Mouse (Mus musculus): ENCODE data around the gene Zfp963. TPM values are rescaled to one million over a fixed set of nuclear protein-coding genes. Genes with fewer than 3 reads are reported as not detected.
A peak's percentile ranks its signal among the peaks of the same experiment; 100 is the strongest.

Zfp963 gene
- polyA plus RNA-seq, 1 experiment = 6.5 TPM

- Histone ChIP-seq H3K27me3 (ENCODE audit: control insufficient read depth, insufficient read depth, low read length, poor library complexity, severe bottlenecking) (no peaks in the 10 kb centered on the region), H3K9me3 (replicated peaks; ENCODE audit: control insufficient read depth, insufficient read depth, low read length, poor library complexity, severe bottlenecking) (no peaks in the 10 kb centered on the region), H3K4me3 (ENCODE audit: low read depth, low read length) (no peak overlapping the region), H3K9ac (ENCODE audit: low read depth, poor library complexity, severe bottlenecking) (no peak overlapping the region), H3K36me3 (ENCODE audit: control insufficient read depth, insufficient read depth, low read length, poor library complexity, severe bottlenecking) (peaks cover 59% of the 10 kb centered on the region), H3K4me1 (ENCODE audit: control insufficient read depth, insufficient read depth, low read length) (no peaks in the 10 kb centered on the region), H3K27ac (ENCODE audit: insufficient read depth, low read length) (no peak overlapping the region)
- TF ChIP-seq EP300 (IDR thresholded peaks at IDR 0.05; ENCODE audit: insufficient read depth, low read depth, low read length) = no peak
- no peak for TF ChIP-seq POLR2A (IDR thresholded peaks at IDR 0.05; ENCODE audit: insufficient read depth, low read length)
- no peak for TF ChIP-seq CTCF (IDR thresholded peaks at IDR 0.05; ENCODE audit: low read depth, low read length)
Observed at GRCm38 (mm10) chr8:69794096-69794495, 44.3 kb upstream of the Zfp963 start.

- H3K36me3 ChIP-seq (ENCODE audit: control insufficient read depth, insufficient read depth, low read length, poor library complexity, severe bottlenecking) = peaks cover 54% of the 10 kb centered on the region
- H3K4me1 ChIP-seq (ENCODE audit: control insufficient read depth, insufficient read depth, low read length) = no peaks in the 10 kb centered on the region
- H3K4me3 ChIP-seq (ENCODE audit: low read depth, low read length) = no peak overlapping the region
- H3K27ac ChIP-seq (ENCODE audit: insufficient read depth, low read length) = no peak overlapping the region
- no peaks in the 10 kb centered on the region for H3K27me3 ChIP-seq (ENCODE audit: control insufficient read depth, insufficient read depth, low read length, poor library complexity, severe bottlenecking)
- no peaks in the 10 kb centered on the region for H3K9me3 ChIP-seq (replicated peaks; ENCODE audit: control insufficient read depth, insufficient read depth, low read length, poor library complexity, severe bottlenecking)
- no peak overlapping the region for H3K9ac ChIP-seq (ENCODE audit: low read depth, poor library complexity, severe bottlenecking)
- no peak for TF ChIP-seq EP300 (IDR thresholded peaks at IDR 0.05; ENCODE audit: insufficient read depth, low read depth, low read length)
Observed at GRCm38 (mm10) chr8:69793666-69794065, 43.9 kb upstream of the Zfp963 start.

GRCm38 (mm10) chr8:69791415-69792068 lies 41.8 kb upstream of the Zfp963 start:
- Histone ChIP-seq H3K9ac (ENCODE audit: low read depth, poor library complexity, severe bottlenecking) (peak overlapping the region; percentile 96), H3K36me3 (ENCODE audit: control insufficient read depth, insufficient read depth, low read length, poor library complexity, severe bottlenecking) (peaks cover 34% of the 10 kb centered on the region), H3K4me3 (ENCODE audit: low read depth, low read length) (peak overlapping the region; percentile 94), H3K27me3 (ENCODE audit: control insufficient read depth, insufficient read depth, low read length, poor library complexity, severe bottlenecking) (no peaks in the 10 kb centered on the region), H3K27ac (ENCODE audit: insufficient read depth, low read length) (peak overlapping the region; percentile 2), H3K4me1 (ENCODE audit: control insufficient read depth, insufficient read depth, low read length) (no peaks in the 10 kb centered on the region), H3K9me3 (replicated peaks; ENCODE audit: control insufficient read depth, insufficient read depth, low read length, poor library complexity, severe bottlenecking) (no peaks in the 10 kb centered on the region)
- TF ChIP-seq POLR2A (IDR thresholded peaks at IDR 0.05; ENCODE audit: insufficient read depth, low read length) (no peak), EP300 (IDR thresholded peaks at IDR 0.05; ENCODE audit: insufficient read depth, low read depth, low read length) (no peak), CTCF (IDR thresholded peaks at IDR 0.05; ENCODE audit: low read depth, low read length) (no peak)

GRCm38 (mm10) chr8:69790773-69791367 lies 41.1 kb upstream of the Zfp963 start, which contains the start of the genes Atp13a1 and Zfp866:
Atp13a1 (plus strand) TSS chr8:69791163.
Zfp866 (minus strand) TSS chr8:69791178.
- peak within 1 kb of the TSS; percentile 96 for H3K9ac ChIP-seq (ENCODE audit: low read depth, poor library complexity, severe bottlenecking)
- peak within 1 kb of the TSS; percentile 94 for H3K4me3 ChIP-seq (ENCODE audit: low read depth, low read length)
- H3K27me3 ChIP-seq (ENCODE audit: control insufficient read depth, insufficient read depth, low read length, poor library complexity, severe bottlenecking) = no peaks in the 10 kb centered on the region
- no peaks in the 10 kb centered on the region for H3K4me1 ChIP-seq (ENCODE audit: control insufficient read depth, insufficient read depth, low read length)
- TF ChIP-seq CTCF (IDR thresholded peaks at IDR 0.05; ENCODE audit: low read depth, low read length) (no peak), POLR2A (IDR thresholded peaks at IDR 0.05; ENCODE audit: insufficient read depth, low read length) (peak; percentile 90)
- H3K9me3 ChIP-seq (replicated peaks; ENCODE audit: control insufficient read depth, insufficient read depth, low read length, poor library complexity, severe bottlenecking) = no peaks in the 10 kb centered on the region
- H3K36me3 ChIP-seq (ENCODE audit: control insufficient read depth, insufficient read depth, low read length, poor library complexity, severe bottlenecking) = peaks cover 27% of the 10 kb centered on the region
- H3K27ac ChIP-seq (ENCODE audit: insufficient read depth, low read length) = peak within 1 kb of the TSS; percentile 94

GRCm38 (mm10) chr8:69790364-69790763 lies 40.6 kb upstream of the Zfp963 start:
- TF ChIP-seq CTCF (IDR thresholded peaks at IDR 0.05; ENCODE audit: low read depth, low read length) = no peak
- TF ChIP-seq POLR2A (IDR thresholded peaks at IDR 0.05; ENCODE audit: insufficient read depth, low read length) = no peak
- TF ChIP-seq EP300 (IDR thresholded peaks at IDR 0.05; ENCODE audit: insufficient read depth, low read depth, low read length) = no peak
- Histone ChIP-seq H3K27ac (ENCODE audit: insufficient read depth, low read length) (peak overlapping the region; percentile 94), H3K4me3 (ENCODE audit: low read depth, low read length) (peak overlapping the region; percentile 94), H3K27me3 (ENCODE audit: control insufficient read depth, insufficient read depth, low read length, poor library complexity, severe bottlenecking) (no peaks in the 10 kb centered on the region), H3K9me3 (replicated peaks; ENCODE audit: control insufficient read depth, insufficient read depth, low read length, poor library complexity, severe bottlenecking) (no peaks in the 10 kb centered on the region), H3K4me1 (ENCODE audit: control insufficient read depth, insufficient read depth, low read length) (no peaks in the 10 kb centered on the region), H3K9ac (ENCODE audit: low read depth, poor library complexity, severe bottlenecking) (peak overlapping the region; percentile 96), H3K36me3 (ENCODE audit: control insufficient read depth, insufficient read depth, low read length, poor library complexity, severe bottlenecking) (peaks cover 22% of the 10 kb centered on the region)

GRCm38 (mm10) chr8:69789731-69790130 lies 40.0 kb upstream of the Zfp963 start:
- Histone ChIP-seq H3K36me3 (ENCODE audit: control insufficient read depth, insufficient read depth, low read length, poor library complexity, severe bottlenecking) (peaks cover 16% of the 10 kb centered on the region), H3K4me1 (ENCODE audit: control insufficient read depth, insufficient read depth, low read length) (no peaks in the 10 kb centered on the region), H3K27me3 (ENCODE audit: control insufficient read depth, insufficient read depth, low read length, poor library complexity, severe bottlenecking) (no peaks in the 10 kb centered on the region), H3K27ac (ENCODE audit: insufficient read depth, low read length) (peak overlapping the region; percentile 94), H3K4me3 (ENCODE audit: low read depth, low read length) (peak overlapping the region; percentile 17; the same call in 1 of the 2 replicates), H3K9me3 (replicated peaks; ENCODE audit: control insufficient read depth, insufficient read depth, low read length, poor library complexity, severe bottlenecking) (no peaks in the 10 kb centered on the region), H3K9ac (ENCODE audit: low read depth, poor library complexity, severe bottlenecking) (peak overlapping the region; percentile 96)
- TF ChIP-seq CTCF (IDR thresholded peaks at IDR 0.05; ENCODE audit: low read depth, low read length) (no peak), EP300 (IDR thresholded peaks at IDR 0.05; ENCODE audit: insufficient read depth, low read depth, low read length) (no peak), POLR2A (IDR thresholded peaks at IDR 0.05; ENCODE audit: insufficient read depth, low read length) (no peak)
